Mouse (Mus musculus): ENCODE data around the gene Exosc1.
"Not testable (repeated sequence)": the region's sequence is repeated elsewhere in the genome, so short reads cannot be mapped to it uniquely, and the experiment has no call there.

Gene Exosc1

DNA sequence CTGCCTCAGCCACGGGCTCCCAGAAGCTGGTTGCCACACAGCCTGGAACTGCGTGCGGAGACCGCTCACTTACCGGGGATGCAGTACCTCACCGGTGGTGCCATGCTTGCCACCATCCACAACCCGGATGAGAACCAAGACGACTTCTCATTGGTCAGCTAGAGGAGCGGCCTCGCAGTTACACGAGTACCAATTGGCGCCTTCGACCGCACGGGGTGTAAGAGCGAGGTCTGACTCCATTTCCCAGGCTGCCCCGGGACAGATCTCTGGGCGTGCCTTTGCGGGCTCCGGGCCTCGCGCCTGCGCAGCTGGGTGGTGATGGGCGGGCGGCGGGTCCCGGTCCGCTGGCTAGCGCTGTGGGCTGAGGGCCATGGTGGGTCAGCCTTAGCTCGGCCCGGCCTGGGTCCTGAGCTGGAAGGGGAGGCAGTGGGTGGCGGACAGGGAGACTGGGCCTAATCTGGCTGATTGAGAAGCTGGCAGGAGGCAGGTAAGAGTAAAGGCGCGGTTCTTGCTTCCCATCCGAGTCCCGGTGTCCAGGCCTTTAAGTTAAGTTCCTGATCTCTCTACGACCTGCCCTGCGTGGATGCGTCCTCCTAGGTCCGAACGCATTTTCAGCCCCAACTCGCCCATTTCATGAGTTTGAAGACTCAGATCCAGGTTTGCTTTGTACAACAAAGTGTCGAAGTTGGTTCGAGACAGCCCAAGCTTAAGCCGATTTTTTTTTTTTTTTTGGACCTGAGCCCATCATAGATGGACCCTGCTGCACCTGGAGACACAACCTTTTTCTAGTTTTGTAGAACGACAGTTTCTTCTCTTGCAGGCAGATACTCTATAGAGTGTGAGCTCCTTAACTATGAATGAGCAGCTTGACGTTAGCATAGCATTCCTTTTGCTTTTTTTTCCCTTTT is at the start of gene Exosc1, which contains the start of gene Zdhhc16:
Exosc1 (minus strand) TSS at position 245 of the 908 bp plus-strand sequence.
Zdhhc16 (plus strand) TSS at position 302 of the 908 bp plus-strand sequence.
- DNase-seq: peak; percentile 100

DNA sequence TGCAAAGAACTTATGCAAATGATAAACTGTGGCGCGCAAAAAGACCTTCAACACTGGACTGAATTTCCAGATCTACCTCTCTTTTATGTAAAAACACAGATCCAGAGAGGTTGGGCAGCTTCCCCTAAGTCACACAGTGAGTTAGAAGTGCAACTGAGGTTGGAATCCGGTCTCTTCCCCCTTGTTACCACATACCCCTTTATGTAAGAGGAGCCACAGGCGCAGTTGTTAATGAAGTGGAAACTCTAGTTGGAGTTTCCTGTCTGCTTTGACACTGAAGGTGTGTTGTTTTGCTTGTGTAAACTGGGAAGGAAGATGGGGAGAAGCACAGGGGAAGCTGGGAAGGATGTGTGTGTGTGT is 49.5 kb upstream of the Exosc1 start:
- DNase-seq: peak; percentile 93

DNA sequence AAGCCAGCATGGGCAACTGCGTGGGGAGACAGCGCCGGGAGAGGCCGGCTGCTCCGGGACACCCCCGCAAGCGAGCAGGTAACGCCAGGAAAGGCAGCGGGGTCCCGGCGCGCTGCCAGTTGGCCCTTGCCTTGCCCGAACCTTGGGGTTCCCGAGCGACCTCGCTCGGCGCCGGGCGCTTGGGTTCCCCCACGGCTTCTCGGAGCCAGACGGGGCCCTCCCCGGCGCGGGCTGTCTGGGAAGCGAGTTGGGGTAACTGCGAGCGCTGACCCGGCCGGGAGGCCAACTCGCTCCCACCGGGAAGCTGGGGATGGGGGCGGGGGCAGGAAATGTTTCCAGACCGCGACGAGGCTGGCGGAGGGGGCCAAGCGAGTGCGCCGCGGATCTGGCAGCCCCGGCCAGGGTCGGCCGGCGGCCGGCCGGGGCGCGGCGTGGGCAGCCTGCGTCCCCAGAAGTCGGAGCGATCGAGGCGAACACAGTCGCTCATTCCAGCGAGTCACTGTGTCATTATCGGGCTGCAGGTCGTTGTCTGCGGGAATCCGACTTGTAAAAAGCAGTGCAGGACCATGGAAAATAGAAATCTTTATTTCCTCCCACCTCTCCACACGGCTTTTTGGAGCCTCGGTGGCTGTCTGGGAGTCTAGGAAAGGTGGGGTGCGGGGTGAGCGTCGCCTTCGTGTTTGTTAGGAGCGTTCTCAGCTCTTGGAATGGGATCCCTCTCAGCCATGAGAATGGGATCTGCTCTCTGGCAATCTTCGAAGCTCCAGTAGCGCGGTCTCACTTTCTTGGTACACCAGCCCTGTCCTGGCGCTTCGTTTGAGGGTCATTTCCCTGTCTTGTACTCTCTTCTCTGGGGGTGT is 48.9 kb upstream of the Exosc1 start:
- DNase-seq: peak; percentile 94

DNA sequence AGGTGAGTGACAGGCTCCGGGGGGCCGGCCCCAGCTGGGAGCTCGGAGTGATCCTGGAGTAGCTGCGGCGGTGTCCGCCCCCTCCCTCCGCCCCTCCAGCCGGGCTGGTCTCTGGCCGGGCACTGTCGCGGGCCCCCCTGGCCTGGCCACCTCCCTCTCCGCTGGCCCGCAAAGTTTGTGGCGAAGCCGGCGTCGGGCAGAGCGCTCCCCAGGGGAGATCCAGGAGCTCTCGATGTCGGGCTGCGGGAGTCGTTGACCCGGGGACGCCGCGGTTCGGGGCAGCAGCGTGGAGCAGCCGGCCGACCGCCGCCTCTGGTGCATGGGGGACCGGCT is 48.3 kb upstream of the Exosc1 start, which contains the start of gene Ubtd1:
Ubtd1 (plus strand) TSS at position 169 of the 333 bp plus-strand sequence.
- no peak for DNase-seq

DNA sequence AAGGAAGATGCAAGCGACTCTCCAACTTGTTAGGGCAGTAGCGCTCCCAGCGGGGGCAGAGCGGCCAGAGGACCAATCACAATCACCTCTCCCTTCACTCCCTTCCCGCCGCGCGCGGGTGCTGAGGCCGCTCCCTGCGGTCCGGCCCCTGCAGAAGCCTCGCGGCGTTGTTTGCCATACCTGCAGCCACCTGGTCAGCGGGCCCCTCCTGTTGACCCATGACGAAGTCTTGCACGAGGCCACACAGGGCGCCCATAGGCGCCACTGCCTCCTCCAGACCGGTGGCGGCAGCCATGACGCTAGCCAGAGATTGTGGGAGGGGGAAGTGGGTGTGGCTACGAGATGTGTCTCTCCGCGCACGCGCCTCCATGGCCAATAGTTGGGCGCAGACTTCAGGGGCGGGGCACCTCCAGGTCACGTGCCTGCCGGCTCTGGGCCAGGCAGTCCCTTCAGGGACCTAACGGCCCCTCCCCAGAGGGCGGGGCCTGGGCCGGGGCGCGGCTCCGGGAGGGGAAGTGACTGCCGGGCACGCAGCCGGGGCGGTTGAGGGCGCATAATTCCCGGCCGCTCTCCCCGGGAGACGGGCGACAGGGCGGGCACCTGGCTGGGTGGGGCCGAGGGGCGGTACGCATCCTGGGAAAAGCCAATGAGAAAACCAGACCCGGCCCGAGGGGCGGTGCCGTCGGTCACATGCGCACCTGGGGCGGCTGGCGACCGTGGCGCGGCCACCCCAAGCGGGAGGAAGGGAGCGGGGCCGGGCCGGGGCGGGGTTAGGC is 47.8 kb upstream of the Exosc1 start, which contains the start of gene Mms19:
Mms19 (minus strand) TSS at position 339 of the 776 bp plus-strand sequence.
- peak; percentile 100 for DNase-seq

DNA sequence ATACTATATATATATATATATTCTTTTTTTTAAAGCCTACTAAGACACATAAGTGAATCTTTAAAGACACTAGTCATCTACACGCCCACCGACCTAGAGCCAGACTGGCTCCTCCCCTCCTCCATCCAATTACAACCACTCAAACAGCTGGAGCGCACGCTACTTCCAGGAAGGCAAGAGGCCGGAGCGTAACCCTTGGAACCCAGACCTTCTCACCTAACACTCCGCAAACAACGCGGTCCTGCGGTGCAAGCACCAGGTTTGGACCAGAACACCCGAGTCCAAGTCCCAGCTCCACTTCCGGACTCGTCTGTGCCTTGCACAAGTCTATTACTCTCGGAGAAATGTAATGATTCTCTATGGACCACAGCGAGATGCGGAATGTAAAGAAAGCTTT is 47.2 kb upstream of the Exosc1 start:
- peak; percentile 97 for DNase-seq

DNA sequence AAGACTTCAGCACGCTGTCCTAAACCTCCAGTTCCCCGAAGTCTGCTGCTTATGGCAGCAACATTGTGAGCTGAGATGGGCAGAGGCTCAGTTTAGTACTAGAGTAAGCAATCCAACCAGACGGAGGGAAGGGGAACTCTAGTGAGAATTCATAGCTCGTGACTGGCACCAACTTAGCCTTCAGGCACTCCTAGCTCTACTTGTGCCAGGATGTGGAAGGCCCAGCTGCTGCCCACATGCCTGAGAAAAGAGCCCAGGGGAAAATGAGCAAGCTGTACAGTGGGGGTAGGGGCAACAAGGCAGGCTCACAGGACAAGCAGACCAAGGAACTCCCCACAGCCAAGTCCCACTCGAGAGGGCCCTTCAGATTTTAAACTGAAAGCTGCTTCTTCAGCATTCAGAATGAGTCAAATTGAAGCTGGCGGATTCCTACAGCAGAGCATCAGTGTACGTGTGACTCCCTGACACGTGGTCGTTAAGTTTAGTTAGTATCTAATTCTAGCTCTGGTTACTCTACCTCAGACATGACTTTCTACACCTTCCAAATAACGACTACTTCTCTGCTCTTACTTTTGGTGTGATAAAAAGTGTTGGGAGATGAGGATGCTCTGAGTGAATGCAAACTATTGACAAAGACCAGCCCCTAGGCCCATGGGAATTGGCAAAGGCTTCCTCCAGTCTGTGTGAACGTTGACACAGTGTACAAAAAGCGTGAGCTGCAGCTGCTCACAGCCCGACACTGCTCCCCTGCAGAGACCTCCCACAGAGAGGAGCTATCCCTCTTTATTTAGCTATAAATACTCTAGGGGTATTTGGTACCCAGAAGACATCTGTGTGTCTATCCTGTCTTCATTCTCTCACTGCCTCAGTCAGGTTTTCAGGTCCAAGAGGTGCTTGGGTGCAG is 40.9 kb upstream of the Exosc1 start:
- peak; percentile 92 for DNase-seq

DNA sequence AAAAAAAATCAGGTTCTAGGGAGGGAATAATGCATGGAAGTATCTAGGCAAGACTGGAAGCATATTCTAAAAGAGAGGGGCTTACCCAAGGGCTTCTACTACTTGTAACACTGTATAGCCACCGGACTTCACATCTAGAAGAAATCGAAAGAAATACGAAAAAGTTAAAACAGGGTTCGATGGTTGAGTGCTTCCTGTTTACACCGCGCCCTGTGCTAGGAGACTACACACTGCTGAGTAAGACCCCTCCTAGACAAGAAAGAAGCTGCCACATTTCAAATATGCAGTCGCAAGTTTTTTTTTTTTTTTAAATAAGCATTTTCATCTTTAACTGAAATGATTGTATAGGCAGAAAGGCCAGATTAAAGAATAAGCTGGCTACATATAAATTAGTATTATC is 36.4 kb upstream of the Exosc1 start:
- DNase-seq: no peak

DNA sequence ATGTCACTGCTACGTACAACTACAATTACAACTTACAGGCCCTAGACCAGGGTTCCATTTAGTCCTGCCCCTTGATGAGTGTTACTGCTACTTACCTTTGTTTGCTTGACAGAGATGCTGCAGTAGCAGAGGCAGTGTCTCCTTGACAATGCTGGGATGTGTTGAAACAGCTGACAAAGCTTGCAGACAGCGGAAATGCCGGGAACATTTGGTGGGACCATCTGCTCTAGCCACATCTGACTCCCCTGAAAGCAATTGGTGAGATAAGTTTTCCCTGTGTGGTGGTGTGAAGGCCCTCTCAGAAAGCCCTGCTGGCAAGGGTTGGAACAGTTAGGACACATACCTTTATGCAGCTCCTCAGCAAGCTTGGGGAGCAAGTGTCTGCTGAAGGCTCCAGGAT is 20.4 kb upstream of the Exosc1 start:
- DNase-seq: no peak

DNA sequence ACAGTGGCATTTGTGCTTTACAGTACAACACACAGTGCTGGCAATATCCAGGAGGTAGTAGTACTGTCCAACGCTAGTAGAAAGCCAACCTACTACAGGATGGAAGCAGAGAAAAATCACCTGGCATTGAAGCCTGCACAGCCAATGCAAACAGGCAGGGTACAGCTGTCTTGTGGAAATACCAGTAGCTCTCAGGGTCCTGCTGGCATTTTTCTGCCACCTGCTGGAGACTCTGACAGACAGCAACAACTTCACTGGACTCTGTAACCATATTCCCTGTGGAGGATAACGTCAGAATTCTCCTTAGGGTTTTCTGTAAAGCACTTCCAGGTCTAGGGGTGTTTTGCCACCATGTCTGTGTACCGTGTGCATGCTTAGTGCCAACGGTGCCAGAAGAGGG is 19.1 kb upstream of the Exosc1 start:
- no peak for DNase-seq

DNA sequence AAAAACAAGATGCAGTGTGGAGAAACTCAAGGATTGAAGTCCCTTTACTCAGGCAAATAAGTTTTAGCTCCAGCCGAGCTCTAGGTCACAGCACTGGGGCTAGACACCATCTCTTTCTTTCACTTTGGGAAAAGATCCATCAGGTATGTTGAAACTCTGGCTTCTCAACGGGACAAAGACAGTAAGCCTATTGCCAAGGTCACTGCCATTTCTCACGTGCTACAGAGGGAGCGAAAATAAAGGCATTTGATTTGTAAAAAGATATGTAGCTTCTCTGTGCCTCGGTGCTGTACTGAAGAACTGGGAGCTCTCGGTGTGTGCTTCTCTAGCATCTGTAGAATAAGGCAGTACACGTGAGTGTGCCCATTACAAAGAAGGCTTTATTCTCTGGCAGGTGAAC is 10.6 kb upstream of the Exosc1 start:
- DNase-seq: no peak

DNA sequence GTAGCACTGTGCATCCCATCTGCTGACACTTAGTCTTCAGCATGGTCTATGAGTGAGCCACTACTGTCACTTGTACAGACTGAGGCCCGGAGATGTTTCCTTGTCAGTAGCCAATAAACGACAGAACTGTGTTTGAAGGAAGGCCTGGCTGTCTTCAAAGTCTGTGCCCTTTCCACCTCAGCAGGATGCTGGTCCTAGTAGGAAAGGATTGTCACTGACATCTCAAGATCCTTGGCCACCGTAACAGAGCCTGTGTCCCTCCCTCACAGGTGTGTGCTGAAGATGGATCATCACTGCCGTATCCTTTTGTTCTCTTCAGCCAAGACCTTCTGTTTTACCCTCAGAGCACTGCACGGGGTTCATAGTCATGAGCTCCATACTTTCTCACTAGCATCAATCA is 5.3 kb upstream of the Exosc1 start:
- DNase-seq: no peak

DNA sequence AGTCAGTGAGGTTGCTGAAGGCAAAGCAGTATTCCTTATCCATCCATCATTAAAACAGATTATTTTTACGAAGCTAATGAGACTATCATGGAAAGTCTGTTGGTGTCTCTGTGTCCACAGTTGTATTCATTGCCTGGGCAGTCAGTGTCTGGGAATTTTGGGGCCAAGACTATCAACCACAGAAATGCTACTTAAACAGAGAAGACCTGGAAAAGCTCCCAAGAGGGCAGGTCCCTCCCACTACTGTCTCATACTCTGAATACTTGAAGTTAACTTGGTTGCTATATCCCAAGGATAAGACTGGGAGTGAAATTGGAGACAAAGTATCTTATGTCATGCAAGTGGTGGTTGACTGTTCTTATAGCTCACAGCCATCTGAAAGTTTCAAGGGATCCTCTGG is 2.7 kb upstream of the Exosc1 start:
- no peak for DNase-seq

DNA sequence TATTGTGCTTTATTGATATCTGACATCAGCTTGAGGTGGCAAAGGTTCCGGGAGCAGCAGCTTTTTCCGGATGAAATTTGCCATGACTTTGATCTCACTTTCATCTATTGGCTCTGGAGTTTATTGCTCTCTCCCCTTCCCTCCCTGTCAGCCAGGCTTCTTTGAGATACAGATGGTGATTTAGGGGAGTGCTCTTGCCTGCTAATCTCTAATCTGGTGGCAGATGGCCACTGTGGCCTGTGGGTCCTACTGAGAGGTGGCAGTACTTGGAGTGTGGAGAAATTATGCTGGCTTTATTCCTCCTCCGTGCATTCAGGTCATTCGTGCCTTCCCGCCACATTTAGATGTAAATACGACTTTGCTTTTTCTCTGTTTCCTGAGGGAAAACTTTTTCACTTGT is 901 bp upstream of the Exosc1 start:
- DNase-seq: no peak

DNA sequence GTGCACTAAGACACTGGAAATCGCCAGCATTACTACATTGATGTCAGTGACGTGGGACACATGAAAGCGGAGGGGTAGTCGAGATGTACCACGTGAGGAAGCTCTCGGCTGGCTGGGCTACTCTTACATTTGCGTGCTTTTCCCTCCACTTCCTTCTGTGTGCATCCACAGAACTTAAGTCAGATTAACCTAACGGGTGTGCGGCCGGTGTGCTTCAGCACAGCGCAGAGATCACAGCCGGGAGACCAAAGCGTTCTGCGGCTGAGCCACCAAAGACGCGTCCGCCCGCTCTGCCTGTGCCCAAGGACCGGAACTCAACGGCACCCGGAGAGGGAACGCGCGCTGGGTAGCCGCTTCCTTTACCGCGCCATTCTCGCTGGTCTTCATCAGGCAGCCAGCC is 537 bp downstream of the Exosc1 start:
- no peak for DNase-seq

DNA sequence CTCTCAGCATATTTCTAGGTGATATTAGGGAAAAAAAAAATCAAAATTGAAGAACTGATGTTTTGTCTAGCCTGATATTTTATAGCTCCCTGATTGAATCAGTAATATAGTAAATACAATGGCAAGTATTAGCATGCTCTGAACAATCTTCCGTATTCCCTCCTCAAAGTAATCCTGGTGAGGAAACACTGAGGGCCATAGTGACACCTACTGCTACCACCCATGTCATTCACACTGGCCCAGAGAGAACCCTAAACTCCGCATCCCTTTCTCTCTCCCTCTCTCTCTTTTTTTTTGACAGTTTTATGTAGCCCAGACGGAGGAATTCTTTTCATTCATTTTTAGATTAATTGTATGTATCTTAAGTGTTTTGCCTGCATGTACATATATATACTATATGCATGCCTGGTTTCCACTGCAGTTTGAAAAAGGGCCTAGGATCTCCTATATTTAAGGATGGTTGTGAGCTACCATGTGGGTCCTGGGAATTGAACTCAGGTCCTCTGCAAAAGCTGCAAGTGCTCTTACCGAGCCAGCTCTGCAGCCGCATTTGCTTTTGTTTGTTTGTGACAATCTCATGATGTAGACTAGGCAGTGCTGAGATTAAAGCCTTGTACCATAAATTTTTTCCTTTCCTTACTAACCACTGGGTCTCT is 12.7 kb downstream of the Exosc1 start:
- no peak for DNase-seq

DNA sequence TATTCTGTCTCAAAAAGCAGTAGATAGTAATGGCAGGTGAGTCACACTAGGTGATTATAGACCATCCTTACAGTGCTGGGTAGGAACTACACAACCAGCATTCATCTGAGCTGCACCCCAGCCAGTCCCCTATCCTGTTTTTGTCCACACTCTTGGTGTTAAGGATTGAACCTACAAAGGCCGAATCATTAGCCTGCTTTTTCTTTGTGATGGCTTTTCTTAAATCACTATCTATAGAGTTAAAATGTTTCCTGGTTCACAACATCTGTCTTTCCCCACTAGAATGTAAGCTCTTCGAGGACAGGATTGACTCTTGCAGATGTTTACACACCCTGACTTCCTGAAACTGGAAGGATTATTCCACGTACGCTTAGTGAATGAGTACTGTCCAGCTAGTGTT is 13.8 kb downstream of the Exosc1 start:
- DNase-seq: no peak

DNA sequence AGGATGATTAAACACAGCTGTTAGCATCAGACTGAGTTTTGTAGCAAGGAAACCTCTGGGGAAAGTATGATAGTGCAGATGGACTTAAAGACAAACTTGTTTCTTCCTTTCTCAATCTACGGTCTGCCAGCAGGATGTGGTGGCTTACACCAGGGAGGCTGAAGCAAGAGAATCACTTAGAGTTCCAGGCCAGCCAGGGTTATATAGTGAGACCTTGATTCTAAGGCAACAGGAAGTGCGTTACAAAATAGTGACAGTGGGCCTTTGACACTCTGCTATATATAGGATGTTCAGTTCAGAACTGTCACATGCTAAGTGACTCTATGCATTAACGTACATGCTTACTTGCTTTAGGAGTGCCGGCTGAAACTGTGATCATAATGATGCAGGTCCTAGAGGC is 16.4 kb downstream of the Exosc1 start:
- DNase-seq: no peak

DNA sequence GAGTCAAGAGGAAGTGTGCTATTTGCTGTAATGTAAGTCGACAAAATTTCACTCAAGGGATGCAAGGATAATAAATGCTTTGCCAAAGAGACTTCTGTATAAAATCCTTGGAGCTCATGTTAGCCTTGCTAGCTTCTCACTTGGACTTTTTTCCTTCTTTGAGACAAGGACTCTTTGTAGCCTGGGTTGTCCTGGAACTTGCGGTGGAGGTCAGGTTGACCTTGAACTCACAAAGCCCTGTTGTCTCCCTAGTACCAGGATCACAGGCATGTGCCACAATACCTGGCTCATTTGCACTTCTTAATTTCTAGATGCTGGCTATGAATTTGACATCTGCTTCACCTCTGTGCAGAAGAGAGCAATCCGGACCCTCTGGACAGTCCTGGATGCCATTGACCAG is 17.9 kb downstream of the Exosc1 start:
- DNase-seq: no peak

DNA sequence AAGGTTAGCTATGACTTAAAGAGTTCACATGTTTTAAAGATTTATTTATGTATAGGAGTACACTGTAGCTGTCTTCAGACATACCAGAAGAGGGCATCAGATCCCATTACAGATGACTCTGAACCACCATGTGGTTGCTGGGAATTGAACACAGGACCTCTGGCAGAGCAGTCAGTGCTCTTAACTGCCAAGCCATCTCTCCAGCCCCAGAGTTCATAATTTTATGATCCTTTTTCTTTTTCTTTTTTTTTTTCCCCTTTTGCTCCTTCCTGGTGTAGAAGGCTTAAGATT is 18.7 kb downstream of the Exosc1 start:
- not testable (repeated sequence) for DNase-seq

DNA sequence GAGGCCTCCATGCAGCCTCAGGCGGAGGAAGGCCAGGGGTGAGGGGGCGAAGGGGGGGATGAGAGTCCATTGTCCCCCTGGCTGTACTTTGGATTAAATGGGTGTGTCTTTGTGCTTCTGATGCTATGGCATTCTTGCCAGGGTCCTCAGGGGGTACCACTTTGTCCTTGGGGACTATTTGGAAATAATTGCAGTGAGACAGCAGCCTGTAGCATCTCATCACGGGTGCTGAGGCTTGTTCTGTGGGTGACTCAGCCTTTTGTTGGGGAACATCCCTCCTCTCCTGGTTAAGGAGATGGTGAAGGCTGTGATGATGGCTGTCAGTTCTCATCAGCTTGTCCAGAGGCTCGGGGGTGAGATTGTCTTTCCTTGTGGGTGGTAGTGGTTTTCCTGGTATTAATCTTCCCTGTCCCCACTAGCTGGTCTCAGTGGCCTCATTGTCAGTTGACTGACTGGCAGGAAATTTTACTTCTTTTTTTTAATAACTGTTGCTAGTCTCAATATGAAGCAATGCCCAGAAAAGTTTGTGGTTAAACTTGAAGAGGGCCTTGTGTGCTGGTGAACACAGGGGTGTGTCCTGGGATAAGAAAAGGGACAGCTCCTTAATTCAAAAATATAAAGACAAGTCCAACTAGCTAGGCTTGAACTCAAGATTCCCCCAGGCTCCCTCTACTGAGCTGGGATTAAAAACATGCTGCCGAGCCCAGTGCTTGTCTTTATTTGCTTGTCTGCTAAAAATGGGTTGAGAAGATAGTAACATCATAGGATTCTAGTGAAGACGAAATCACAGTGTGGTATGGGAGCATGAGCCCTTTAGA is 19.2 kb downstream of the Exosc1 start:
- peak; percentile 89 for DNase-seq

Measured in heart, adult 11 months (tissue).